ENCODE assay signal across 8 mouse cellular contexts in the genomic region with DNA sequence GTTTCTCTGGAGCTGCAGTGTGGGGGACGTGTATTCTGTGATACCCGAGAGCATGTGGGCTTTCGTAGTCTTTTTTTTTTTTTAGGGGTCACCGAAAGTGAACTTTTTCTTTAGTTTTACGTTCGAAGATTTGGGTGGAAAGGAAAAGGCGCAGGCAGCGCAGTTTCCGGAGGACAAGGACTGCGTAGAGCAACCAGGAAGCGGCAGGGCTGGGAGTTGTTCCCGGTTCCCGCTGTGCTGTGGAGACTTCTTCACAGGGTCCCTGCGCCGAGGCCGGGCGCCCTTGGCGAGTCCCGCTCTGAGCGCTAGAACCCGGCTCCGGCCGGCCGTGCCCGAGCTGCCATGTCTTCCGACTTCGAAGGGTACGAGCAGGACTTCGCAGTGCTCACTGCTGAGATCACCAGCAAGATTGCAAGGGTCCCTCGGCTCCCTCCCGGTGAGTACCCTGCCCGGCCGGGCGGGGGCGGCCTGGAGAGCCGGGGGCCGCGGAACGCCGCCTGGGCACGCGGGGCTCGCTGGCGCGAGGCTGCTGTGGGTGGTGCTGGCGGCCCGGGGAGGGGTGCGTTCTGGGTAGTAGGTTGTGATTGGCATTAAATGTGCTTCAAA. TPM values are rescaled to one million over a fixed set of nuclear protein-coding genes. Genes with fewer than 3 reads are reported as not detected.
DNase-seq lines count a peak whose midpoint lies in the region; ATAC-seq and TF ChIP-seq lines count a peak whose summit lies in the region.

Vti1a (plus strand) TSS at position 187 of the 606 bp plus-strand sequence.

- H3K9me3 ChIP-seq in hindbrain, embryonic 10.5 days = no peaks in the 10 kb centered on the region
- H3K9me3 ChIP-seq in lung, postnatal 0 days (ENCODE audit: low read length) = no peaks in the 10 kb centered on the region

- DNase-seq in MN1 (ENCODE audit: low spot score) = peak; percentile 94
- peak; percentile 90 for DNase-seq in cerebellum, adult 9-10 months
- peak; percentile 88 for DNase-seq in hindbrain, embryonic 10.5 days (ENCODE audit: low spot score)
- DNase-seq in layer of hippocampus, adult 9-11 months = peak; percentile 84
- DNase-seq in lung, postnatal 0 days (ENCODE audit: low spot score) = peak; percentile 93
- DNase-seq in ovary, postnatal 14 days (ENCODE audit: low spot score) = peak; percentile 81
- peak; percentile 85 for DNase-seq in thymus, postnatal 14 days

- WGBS in hindbrain, embryonic 10.5 days = under 1% methylated on average over 48 of the region's 48 CpGs
- WGBS in lung, postnatal 0 days = under 1% methylated on average over 48 of the region's 48 CpGs

- peak within 1 kb of the TSS; percentile 82 for H3K9ac ChIP-seq in lung, postnatal 0 days (replicated peaks; ENCODE audit: low read depth)

- peaks cover 21% of the 10 kb centered on the region for H3K36me3 ChIP-seq in hindbrain, embryonic 10.5 days
- peaks cover 5% of the 10 kb centered on the region; the same call in 1 of the 2 replicates for H3K36me3 ChIP-seq in lung, postnatal 0 days (ENCODE audit: insufficient read depth, low read length)

- peak; percentile 96 for ATAC-seq in frontal cortex, adult (ENCODE audit: low TSS enrichment)
- ATAC-seq in lung, postnatal 0 days = peak; percentile 95

- H3K27me3 ChIP-seq in hindbrain, embryonic 10.5 days (ENCODE audit: insufficient read depth, poor library complexity, severe bottlenecking) = no peaks in the 10 kb centered on the region
- H3K27me3 ChIP-seq in lung, postnatal 0 days (replicated peaks; ENCODE audit: insufficient read depth, low read length) = no peaks in the 10 kb centered on the region

- peak within 1 kb of the TSS; percentile 95 for H3K4me2 ChIP-seq in lung, postnatal 0 days (replicated peaks; ENCODE audit: low read depth, low read length)

- peak; percentile 60 for TF ChIP-seq CTCF in lung, postnatal 0 days (IDR thresholded peaks at IDR 0.05)

- TF ChIP-seq EP300 in lung, postnatal 0 days (IDR thresholded peaks at IDR 0.05) = 0 out of 2 replicates have a peak, but pooled peaks have one; percentile 58

- H3K4me1 ChIP-seq in hindbrain, embryonic 10.5 days (replicated peaks) = peaks cover 39% of the 10 kb centered on the region
- no peaks in the 10 kb centered on the region for H3K4me1 ChIP-seq in lung, postnatal 0 days (ENCODE audit: insufficient read depth, low read depth, low read length)

- H3K4me3 ChIP-seq in hindbrain, embryonic 10.5 days = peak within 1 kb of the TSS; percentile 85
- H3K4me3 ChIP-seq in lung, postnatal 0 days (ENCODE audit: low read depth, low read length) = peak within 1 kb of the TSS; percentile 88

- H3K27ac ChIP-seq in hindbrain, embryonic 10.5 days = peak within 1 kb of the TSS; percentile 94
- peak within 1 kb of the TSS; percentile 93 for H3K27ac ChIP-seq in lung, postnatal 0 days (ENCODE audit: low read length)

RNA-seq across cellular contexts. Expression of gene Vti1a, which starts in this region (rescaled TPM):
- polyA plus RNA-seq in hindbrain, embryonic 10.5 days (2016; fragmentation: Nextera tagmentation; extraction: Ambion mirVana) = 29.1 and 32.1 TPM in 2 replicates
- polyA plus RNA-seq in lung, postnatal 0 days (2015; fragmentation: Nextera tagmentation; extraction: Ambion mirVana) = 17.9 and 19.2 TPM in 2 replicates

Comparison
In these comparisons a context has a peak if more than half of its experiments do, and no peak if none do; other contexts are left out.
1. Peak in every context shown above with its lines: DNase-seq, ATAC-seq, H3K4me3 ChIP-seq and H3K27ac ChIP-seq.